Mouse (Mus musculus) kidney, adult 2 months (tissue): Measurements from ENCODE around the gene Ripor3.

Source experiments
- CTCF ChIP-seq: fragments of 200-500 bp; conservative IDR thresholded peaks from 2 replicates; pipeline ENCODE4 v1.5.1; 2011; ENCODE audit warnings: low read depth, mild to moderate bottlenecking, control low read depth, low read length, moderate library complexity, mixed read lengths; ENCODE audit not compliant: insufficient read depth, insufficient read length
- POLR2A ChIP-seq: fragments of 200-500 bp; IDR thresholded peaks from one replicate; pipeline ENCODE4 v1.6.1; 2011; ENCODE audit warnings: low read depth, low read length, control low read depth

GRCm38 (mm10) chr2:168025174-168025573 lies 14.8 kb upstream of the Ripor3 start:
- no peak for TF ChIP-seq POLR2A
- no peak for TF ChIP-seq CTCF
